Mouse (Mus musculus): ENCODE measurements around the gene Adam33. TPM values are rescaled to one million over a fixed set of nuclear protein-coding genes. Genes with fewer than 3 reads are reported as not detected.

Gene Adam33
- total and polyA plus RNA-seq, 2 experiments from 2014 or later = 1.5 to 1.9 TPM

GRCm38 (mm10) chr2:131059377-131059776, 4.2 kb downstream of the Adam33 start:
- ATAC-seq (no peak), DNase-seq (ENCODE audit: low spot score) (peak; percentile 52)
- H3K4me2 ChIP-seq (ENCODE audit: low read depth, low read length) = no peak overlapping the region
- no peaks in the 10 kb centered on the region for H3K36me3 ChIP-seq (ENCODE audit: insufficient read depth, low read length)
- no peaks in the 10 kb centered on the region for H3K4me1 ChIP-seq (ENCODE audit: insufficient read depth, low read length)
- H3K9ac ChIP-seq (replicated peaks; ENCODE audit: low read length) = no peak overlapping the region
- H3K27me3 ChIP-seq (ENCODE audit: insufficient read depth, low read length) = peaks cover 27% of the 10 kb centered on the region
- H3K27ac ChIP-seq = no peak overlapping the region
- no peak overlapping the region for H3K4me3 ChIP-seq (ENCODE audit: low read length)
- no peak for TF ChIP-seq CTCF (IDR thresholded peaks at IDR 0.05; ENCODE audit: low read depth)
- H3K9me3 ChIP-seq (ENCODE audit: low read length) = no peaks in the 10 kb centered on the region
- 17% methylated on average over 1 of the region's 1 CpGs for WGBS

GRCm38 (mm10) chr2:131058672-131059071, 4.9 kb downstream of the Adam33 start:
- Histone ChIP-seq H3K4me2 (ENCODE audit: low read depth, low read length) (no peak overlapping the region), H3K36me3 (ENCODE audit: insufficient read depth, low read length) (no peaks in the 10 kb centered on the region), H3K27me3 (ENCODE audit: insufficient read depth, low read length) (peaks cover 34% of the 10 kb centered on the region), H3K27ac (no peak overlapping the region), H3K9ac (replicated peaks; ENCODE audit: low read length) (no peak overlapping the region), H3K4me1 (ENCODE audit: insufficient read depth, low read length) (peaks cover 5% of the 10 kb centered on the region), H3K4me3 (ENCODE audit: low read length) (no peak overlapping the region), H3K9me3 (ENCODE audit: low read length) (no peaks in the 10 kb centered on the region)
- ATAC-seq (no peak), DNase-seq (ENCODE audit: low spot score) (no peak)
- no peak for TF ChIP-seq CTCF (IDR thresholded peaks at IDR 0.05; ENCODE audit: low read depth)
- 92% methylated on average over 8 of the region's 8 CpGs for WGBS

- H3K9me3 ChIP-seq (ENCODE audit: low read length) = no peaks in the 10 kb centered on the region
- no peaks in the 10 kb centered on the region for H3K36me3 ChIP-seq (ENCODE audit: insufficient read depth, low read length)
- peak; percentile 71 for DNase-seq (ENCODE audit: low spot score)
- H3K4me1 ChIP-seq (ENCODE audit: insufficient read depth, low read length) = peaks cover 8% of the 10 kb centered on the region
- peak; percentile 79 for TF ChIP-seq CTCF (IDR thresholded peaks at IDR 0.05; ENCODE audit: low read depth)
- WGBS = 6% methylated on average over 10 of the region's 10 CpGs
- H3K9ac ChIP-seq (replicated peaks; ENCODE audit: low read length) = no peak overlapping the region
- no peak overlapping the region for H3K4me3 ChIP-seq (ENCODE audit: low read length)
- no peak overlapping the region for H3K27ac ChIP-seq
- peak; percentile 46; the same call in 1 of the 2 replicates for ATAC-seq
- H3K27me3 ChIP-seq (ENCODE audit: insufficient read depth, low read length) = peaks cover 37% of the 10 kb centered on the region
- H3K4me2 ChIP-seq (ENCODE audit: low read depth, low read length) = peak overlapping the region; percentile 50; the same call in 1 of the 2 replicates
Measured at GRCm38 (mm10) chr2:131056191-131056590, 7.4 kb downstream of the Adam33 start.

GRCm38 (mm10) chr2:131055631-131056030, 8.0 kb downstream of the Adam33 start:
- peak; percentile 82 for TF ChIP-seq CTCF (IDR thresholded peaks at IDR 0.05; ENCODE audit: low read depth)
- Histone ChIP-seq H3K27ac (no peak overlapping the region), H3K4me2 (ENCODE audit: low read depth, low read length) (peak overlapping the region; percentile 50), H3K27me3 (ENCODE audit: insufficient read depth, low read length) (peaks cover 37% of the 10 kb centered on the region), H3K9me3 (ENCODE audit: low read length) (no peaks in the 10 kb centered on the region), H3K4me3 (ENCODE audit: low read length) (no peak overlapping the region), H3K36me3 (ENCODE audit: insufficient read depth, low read length) (no peaks in the 10 kb centered on the region), H3K9ac (replicated peaks; ENCODE audit: low read length) (no peak overlapping the region), H3K4me1 (ENCODE audit: insufficient read depth, low read length) (peaks cover 8% of the 10 kb centered on the region)
- peak; percentile 72 for DNase-seq (ENCODE audit: low spot score)
- WGBS = 6% methylated on average over 10 of the region's 10 CpGs
- ATAC-seq = peak; percentile 54

- peak overlapping the region; percentile 50 for H3K4me2 ChIP-seq (ENCODE audit: low read depth, low read length)
- ATAC-seq = peak; percentile 11; the same call in 1 of the 2 replicates
- WGBS = 6% methylated on average over 21 of the region's 21 CpGs
- H3K27ac ChIP-seq = no peak overlapping the region
- H3K36me3 ChIP-seq (ENCODE audit: insufficient read depth, low read length) = no peaks in the 10 kb centered on the region
- no peaks in the 10 kb centered on the region for H3K9me3 ChIP-seq (ENCODE audit: low read length)
- no peak for DNase-seq (ENCODE audit: low spot score)
- H3K9ac ChIP-seq (replicated peaks; ENCODE audit: low read length) = 0 out of 2 replicates have a peak overlapping the region, but pooled peaks have one; percentile 19
- H3K4me3 ChIP-seq (ENCODE audit: low read length) = peak overlapping the region; percentile 26
- peaks cover 8% of the 10 kb centered on the region for H3K4me1 ChIP-seq (ENCODE audit: insufficient read depth, low read length)
- TF ChIP-seq CTCF (IDR thresholded peaks at IDR 0.05; ENCODE audit: low read depth) = no peak
- peaks cover 37% of the 10 kb centered on the region for H3K27me3 ChIP-seq (ENCODE audit: insufficient read depth, low read length)
Measured at GRCm38 (mm10) chr2:131054646-131055264, 8.9 kb downstream of the Adam33 start.

GRCm38 (mm10) chr2:131053851-131054645, 9.6 kb downstream of the Adam33 start:
- Histone ChIP-seq H3K4me1 (ENCODE audit: insufficient read depth, low read length) (peaks cover 8% of the 10 kb centered on the region), H3K9me3 (ENCODE audit: low read length) (no peaks in the 10 kb centered on the region), H3K27ac (no peak overlapping the region), H3K4me2 (ENCODE audit: low read depth, low read length) (peak overlapping the region; percentile 50), H3K9ac (replicated peaks; ENCODE audit: low read length) (0 out of 2 replicates have a peak overlapping the region, but pooled peaks have one; percentile 19), H3K4me3 (ENCODE audit: low read length) (peak overlapping the region; percentile 26), H3K36me3 (ENCODE audit: insufficient read depth, low read length) (no peaks in the 10 kb centered on the region), H3K27me3 (ENCODE audit: insufficient read depth, low read length) (peaks cover 37% of the 10 kb centered on the region)
- ATAC-seq (peak; percentile 11; the same call in 1 of the 2 replicates), DNase-seq (ENCODE audit: low spot score) (peak; percentile 30)
- no peak for TF ChIP-seq CTCF (IDR thresholded peaks at IDR 0.05; ENCODE audit: low read depth)
- WGBS = 4% methylated on average over 45 of the region's 45 CpGs
